Mouse (Mus musculus) limb, embryonic 14.5 days (tissue): ENCODE results near the gene Slc5a9. TPM values are rescaled to one million over a fixed set of nuclear protein-coding genes. Genes with fewer than 3 reads are reported as not detected.

Source experiments
- ATAC-seq: fragments of 200-750 bp; cut with Nextera tagmentation; 2 replicates; pipeline ENCODE4 v1.8.0; 2017; ENCODE audit warnings: low read depth, moderate number of reproducible peaks, moderate TSS enrichment; ENCODE audit not compliant: low FRiP score
- DNase-seq: peaks from one replicate; pipeline ENCODE4 v3.0.0-alpha.2; 2015; ENCODE audit warnings: low spot score
- H3K27ac ChIP-seq: fragments of 300-500 bp; sonication (generic); replicated peaks from 2 replicates; pipeline ENCODE4 v1.5.1; 2014; ENCODE audit warnings: low read depth, mild to moderate bottlenecking, low read length, moderate library complexity, mixed read lengths
- H3K27me3 ChIP-seq: fragments of 300-500 bp; sonication (generic); 2 replicates; pipeline ENCODE4 v1.6.1; 2014; ENCODE audit warnings: low read length, mixed read lengths; ENCODE audit not compliant: control insufficient read depth, insufficient read depth
- H3K36me3 ChIP-seq: fragments of 300-500 bp; sonication (generic); 2 replicates; pipeline ENCODE4 v1.6.1; 2014; ENCODE audit warnings: mild to moderate bottlenecking, low read length, moderate library complexity, mixed read lengths; ENCODE audit not compliant: control insufficient read depth, insufficient read depth
- H3K4me1 ChIP-seq: fragments of 300-500 bp; sonication (generic); 2 replicates; pipeline ENCODE4 v1.6.1; 2014; ENCODE audit warnings: antibody characterized with exemption, low read length, mixed read lengths; ENCODE audit not compliant: control insufficient read depth, insufficient read depth
- H3K4me2 ChIP-seq: fragments of 300-500 bp; sonication (generic); replicated peaks from 2 replicates; pipeline ENCODE4 v1.6.1; 2014; ENCODE audit warnings: low read depth, mild to moderate bottlenecking, low read length, moderate library complexity; ENCODE audit not compliant: severe bottlenecking
- H3K4me3 ChIP-seq: fragments of 300-500 bp; sonication (generic); replicated peaks from 2 replicates; pipeline ENCODE4 v1.5.1; 2014; ENCODE audit warnings: low read length
- H3K9ac ChIP-seq: fragments of 300-500 bp; sonication (generic); 2 replicates; pipeline ENCODE4 v1.6.1; 2014; ENCODE audit warnings: mild to moderate bottlenecking, low read depth, low read length, moderate library complexity; ENCODE audit not compliant: severe bottlenecking
- H3K9me3 ChIP-seq: fragments of 300-500 bp; sonication (generic); 2 replicates; pipeline ENCODE4 v1.6.1; 2016; ENCODE audit warnings: low read length; ENCODE audit not compliant: control insufficient read depth
- POLR2A ChIP-seq: fragments of 200-500 bp; IDR thresholded peaks from 2 replicates; pipeline ENCODE4 v1.8.0; 2012; ENCODE audit warnings: inconsistent platforms, mild to moderate bottlenecking, moderate library complexity, borderline replicate concordance; ENCODE audit not compliant: insufficient read depth, insufficient read length; ENCODE audit errors: extremely low read depth
- WGBS: fragments of 180-500 bp; shearing (Covaris S2); extraction: QIAGEN DNeasy Blood & Tissue Kit; methylation state at CpG from one replicate; pipeline ENCODE4 v1.1.7; 2014; 5-methylcytosine and 5-hydroxymethylcytosine counted together
- polyA plus RNA-seq, 2 experiments: library from polyadenylated mRNA; depleted of rRNA in 1 of 2; stranded (reverse) in 1 of 2; unstranded in 1 of 2; fragments of >200 nt; fragmentation: Nextera tagmentation in 1 of 2; extraction: Ambion mirVana in 1 of 2; gene quantifications; 2 replicates each; pipeline versions ENCODE4 v1.2.1 to v1.2.3; 2012 to 2014

Slc5a9 gene
- polyA plus RNA-seq, 2 experiments, result 0.72 to 1.5 TPM

DNA sequence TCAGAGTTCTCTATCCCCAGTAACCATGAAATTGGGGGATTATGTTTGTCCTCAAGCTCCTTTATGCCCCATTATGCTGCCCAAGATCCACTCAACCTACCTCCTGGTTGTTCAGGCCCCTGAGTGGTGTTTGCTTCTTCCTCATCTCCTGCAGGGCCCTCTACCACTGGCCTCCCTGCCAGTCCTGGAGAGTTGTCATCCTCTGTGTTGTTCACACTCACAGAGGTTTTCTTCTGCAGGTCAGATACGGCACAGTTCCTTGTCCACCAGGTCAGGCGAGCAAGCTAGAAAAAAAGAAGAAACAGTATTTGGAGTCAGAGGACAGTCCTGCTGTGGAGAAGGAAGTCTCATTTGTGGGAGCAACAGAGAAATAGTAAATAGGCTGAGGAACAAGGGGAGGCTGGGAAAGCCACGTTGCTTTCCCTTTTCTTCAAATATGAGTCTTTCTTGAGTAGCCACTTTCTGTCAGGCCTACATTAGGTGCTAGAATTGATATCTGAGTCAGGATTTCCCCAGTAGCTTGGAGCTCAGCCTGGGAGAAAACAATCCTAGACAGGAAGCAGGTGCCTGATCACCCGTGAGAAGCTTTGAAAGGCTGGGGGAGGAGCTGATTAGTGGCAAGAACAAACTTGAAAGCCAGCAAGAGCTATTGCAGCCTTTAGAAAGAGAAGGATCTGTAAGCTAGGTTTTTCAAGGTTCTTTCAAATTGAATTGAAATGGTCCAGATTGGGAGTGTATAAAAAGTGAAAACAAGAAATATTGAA is 22.4 kb downstream of the Slc5a9 start:
- Histone ChIP-seq H3K4me1 (no peaks in the 10 kb centered on the region), H3K4me3 (no peak overlapping the region), H3K27me3 (no peaks in the 10 kb centered on the region), H3K27ac (no peak overlapping the region), H3K4me2 (no peak overlapping the region), H3K36me3 (no peaks in the 10 kb centered on the region), H3K9ac (no peak overlapping the region), H3K9me3 (no peaks in the 10 kb centered on the region)
- no peak for TF ChIP-seq POLR2A
- WGBS, result 53% methylated on average over 4 of the region's 4 CpGs
- DNase-seq, result no peak
- ATAC-seq, result no peak

DNA sequence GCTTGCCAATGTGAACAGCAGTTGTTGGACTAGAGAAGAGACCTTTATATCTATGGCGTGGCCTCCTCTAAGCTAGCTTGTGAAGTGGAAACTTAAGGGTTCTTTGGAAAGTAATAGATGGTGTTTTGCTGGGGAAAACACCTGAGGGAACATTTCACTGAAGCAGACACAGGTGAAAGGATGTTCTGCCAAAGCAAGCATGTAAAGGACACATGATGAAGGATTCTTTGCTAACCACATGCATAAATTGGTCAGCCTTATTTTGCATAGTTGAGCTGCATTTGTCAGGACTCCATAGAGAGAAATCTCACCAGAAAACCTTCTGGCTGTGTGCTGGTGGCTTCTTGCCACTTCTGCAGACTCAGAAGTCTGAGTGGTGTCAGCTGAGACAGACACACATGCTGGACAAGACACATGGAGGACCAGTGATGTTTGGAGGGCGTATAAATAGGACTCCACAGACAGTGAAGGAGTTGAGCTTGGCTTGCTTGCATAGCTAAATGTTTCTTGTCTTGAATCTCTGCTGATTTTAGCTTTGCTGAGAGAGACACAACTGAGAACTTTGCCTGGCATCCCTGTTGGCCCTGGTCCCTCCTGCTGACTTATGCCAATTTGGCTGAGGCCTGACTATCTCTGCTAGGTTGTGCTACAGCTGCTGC is 34.8 kb downstream of the Slc5a9 start:
- Histone ChIP-seq H3K9ac (no peak overlapping the region), H3K9me3 (no peaks in the 10 kb centered on the region), H3K27me3 (no peaks in the 10 kb centered on the region), H3K4me3 (no peak overlapping the region), H3K4me1 (no peaks in the 10 kb centered on the region), H3K4me2 (no peak overlapping the region), H3K36me3 (no peaks in the 10 kb centered on the region), H3K27ac (no peak overlapping the region)
- WGBS, result 85% methylated on average over 2 of the region's 2 CpGs
- DNase-seq, result no peak
- ATAC-seq, result no peak
- TF ChIP-seq POLR2A, result no peak

DNA sequence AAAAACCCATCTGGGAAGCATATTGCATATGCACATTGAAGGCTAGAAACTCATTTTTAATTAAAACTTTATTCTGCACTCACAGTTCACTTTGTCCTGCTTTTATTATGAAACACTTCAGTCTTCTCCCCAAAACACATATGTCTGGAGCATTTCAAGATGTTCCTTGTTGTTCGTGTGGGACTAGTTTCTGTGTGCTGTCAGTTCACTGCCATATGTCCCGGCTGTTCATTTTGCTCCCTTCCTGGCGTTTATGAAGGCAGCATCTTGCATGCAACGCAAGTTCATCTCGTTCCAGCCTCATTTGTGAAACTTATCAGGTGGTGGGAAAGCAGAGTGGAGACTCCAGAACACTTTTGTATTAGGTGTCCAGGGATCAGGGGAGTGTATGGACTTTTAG is 36.0 kb downstream of the Slc5a9 start:
- H3K27me3 ChIP-seq, result no peaks in the 10 kb centered on the region

DNA sequence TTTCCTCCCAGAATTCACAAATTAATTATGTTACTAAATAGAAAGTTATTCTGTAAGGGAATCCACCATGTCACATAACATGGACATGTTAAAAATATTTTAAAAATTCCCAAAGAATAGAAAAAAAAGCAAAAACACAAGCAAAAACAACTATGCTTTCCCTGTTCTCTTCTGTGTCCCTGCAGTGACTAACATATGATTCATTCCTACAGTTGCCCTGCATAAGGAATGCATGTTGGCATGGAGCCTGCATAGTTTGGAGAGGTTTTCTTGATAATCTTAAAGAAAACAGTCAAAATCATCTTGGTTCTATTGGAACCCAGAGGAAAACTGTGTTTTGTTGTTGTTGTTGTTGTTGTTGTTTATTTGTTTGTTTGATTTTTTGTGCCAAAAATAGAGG is 50.1 kb downstream of the Slc5a9 start:
- Histone ChIP-seq H3K36me3 (no peaks in the 10 kb centered on the region), H3K9me3 (no peaks in the 10 kb centered on the region), H3K27me3 (no peaks in the 10 kb centered on the region), H3K4me3 (no peak overlapping the region), H3K9ac (no peak overlapping the region), H3K4me2 (no peak overlapping the region), H3K4me1 (no peaks in the 10 kb centered on the region), H3K27ac (no peak overlapping the region)
- DNase-seq, result no peak
- no peak for ATAC-seq
- TF ChIP-seq POLR2A, result no peak

More for the DNA sequence above, 36.0 kb downstream of the Slc5a9 start:
- no peak overlapping the region for H3K4me3 ChIP-seq
- 72% methylated on average over 5 of the region's 5 CpGs for WGBS
- H3K4me1 ChIP-seq, result no peaks in the 10 kb centered on the region
- no peaks in the 10 kb centered on the region for H3K9me3 ChIP-seq
- H3K4me2 ChIP-seq, result no peak overlapping the region
- DNase-seq (no peak), ATAC-seq (no peak)
- no peak overlapping the region for H3K27ac ChIP-seq
- no peak for TF ChIP-seq POLR2A
- no peak overlapping the region for H3K9ac ChIP-seq
- no peaks in the 10 kb centered on the region for H3K36me3 ChIP-seq

DNA sequence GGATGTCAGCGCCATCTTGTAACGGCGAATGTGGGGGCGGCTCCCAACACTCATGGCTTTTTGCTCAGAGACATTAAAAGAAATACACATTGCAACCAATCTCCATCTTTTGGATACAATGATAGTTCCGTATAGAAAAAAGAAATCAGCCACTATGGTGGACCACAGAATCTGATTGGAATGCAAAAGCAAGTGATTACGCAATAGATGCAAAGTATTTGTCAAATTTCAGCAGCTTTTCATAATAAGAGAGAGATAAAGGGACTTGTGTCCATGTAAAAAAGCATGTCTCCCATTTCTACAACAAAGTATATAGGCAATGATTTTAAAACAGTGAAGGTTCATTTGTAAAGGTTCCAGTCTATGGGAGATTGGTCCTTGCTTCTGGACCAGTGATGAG is 63.8 kb downstream of the Slc5a9 start:
- WGBS, result 91% methylated on average over 6 of the region's 6 CpGs
- no peak for ATAC-seq

More for the DNA sequence above, 63.8 kb downstream of the Slc5a9 start:
- Histone ChIP-seq H3K9ac (no peak overlapping the region), H3K4me3 (no peak overlapping the region), H3K36me3 (no peaks in the 10 kb centered on the region), H3K4me1 (no peaks in the 10 kb centered on the region), H3K27me3 (no peaks in the 10 kb centered on the region), H3K9me3 (no peaks in the 10 kb centered on the region), H3K27ac (no peak overlapping the region), H3K4me2 (no peak overlapping the region)
- DNase-seq, result no peak
- TF ChIP-seq POLR2A, result no peak

Other genes with a start within 250 kb of the Slc5a9 start
- 21.2 and 21.3 TPM in 2 replicates for gene Spata6, start 182.9 kb downstream of the Slc5a9 start, polyA plus RNA-seq (2012; rRNA removed)
- gene Spata6, start 182.9 kb downstream of the Slc5a9 start, polyA plus RNA-seq (2014; fragmentation: Nextera tagmentation; extraction: Ambion mirVana), result 21.0 and 27.4 TPM in 2 replicates
- 0.15 and 0.31 TPM in 2 replicates for gene Skint8, start 16.5 kb upstream of the Slc5a9 start, polyA plus RNA-seq (2012; rRNA removed)
- gene Skint8, start 16.5 kb upstream of the Slc5a9 start, polyA plus RNA-seq (2014; fragmentation: Nextera tagmentation; extraction: Ambion mirVana), result 0.28 and 0.43 TPM in 2 replicates
- gene Skint7, start 70.0 kb upstream of the Slc5a9 start, polyA plus RNA-seq (2012; rRNA removed), result 0.05 and 0.08 TPM in 2 replicates
- not detected in 2 replicates for gene Skint7, start 70.0 kb upstream of the Slc5a9 start, polyA plus RNA-seq (2014; fragmentation: Nextera tagmentation; extraction: Ambion mirVana)
- not detected in 2 replicates for gene Skint1, start 103.4 kb upstream of the Slc5a9 start, polyA plus RNA-seq (2012; rRNA removed)
- gene Skint1, start 103.4 kb upstream of the Slc5a9 start, polyA plus RNA-seq (2014; fragmentation: Nextera tagmentation; extraction: Ambion mirVana), result not detected in 2 replicates
- not detected in 2 replicates for gene Skint4, start 169.1 kb upstream of the Slc5a9 start, polyA plus RNA-seq (2012; rRNA removed)
- gene Skint4, start 169.1 kb upstream of the Slc5a9 start, polyA plus RNA-seq (2014; fragmentation: Nextera tagmentation; extraction: Ambion mirVana), result 0.08 TPM in 1 of 2 replicates, not detected in the other